Mouse (Mus musculus) C2C12 (cell line): ENCODE results near the gene Plekhm2. TPM values are rescaled to one million over a fixed set of nuclear protein-coding genes. Genes with fewer than 3 reads are reported as not detected.

Experiments
- H3K27me3 ChIP-seq: one replicate; pipeline ENCODE4 v1.6.1; 2011; ENCODE audit not compliant: control insufficient read depth, insufficient read depth, insufficient read length
- H3K36me3 ChIP-seq: one replicate; pipeline ENCODE4 v1.6.1; 2011; ENCODE audit not compliant: control insufficient read depth, insufficient read depth
- H3K4me3 ChIP-seq: one replicate; pipeline ENCODE4 v1.5.1; 2011; ENCODE audit warnings: mild to moderate bottlenecking, control low read depth; ENCODE audit not compliant: poor library complexity, insufficient read depth, severe bottlenecking
- H3K79me2 ChIP-seq: one replicate; pipeline ENCODE4 v1.6.1; 2011; ENCODE audit not compliant: control insufficient read depth, insufficient read depth
- H3K79me3 ChIP-seq: one replicate; pipeline ENCODE4 v1.6.1; 2011; ENCODE audit warnings: low read depth, control low read depth
- H3ac ChIP-seq: one replicate; pipeline ENCODE3; 2011; ENCODE audit warnings: low read depth; ENCODE audit not compliant: control insufficient read depth, insufficient read length
- CEBPB ChIP-seq: IDR thresholded peaks from one replicate; pipeline ENCODE4 v1.6.1; 2011; ENCODE audit warnings: low read depth, mild to moderate bottlenecking, control low read depth, moderate library complexity
- CTCF ChIP-seq: IDR thresholded peaks from one replicate; pipeline ENCODE4 v1.5.1; 2011; ENCODE audit not compliant: control insufficient read depth, insufficient read depth, insufficient read length
- FOSL1 ChIP-seq: IDR thresholded peaks from one replicate; pipeline ENCODE4 v1.8.0; 2011; ENCODE audit warnings: mild to moderate bottlenecking, low read length; ENCODE audit not compliant: poor library complexity, insufficient read depth, severe bottlenecking
- MAX ChIP-seq: IDR thresholded peaks from one replicate; pipeline ENCODE4 v1.6.1; 2011; ENCODE audit warnings: mild to moderate bottlenecking, control low read depth
- MYOD1 ChIP-seq: IDR thresholded peaks from one replicate; pipeline ENCODE4 v1.6.1; 2011; ENCODE audit warnings: low read depth; ENCODE audit not compliant: control insufficient read depth, insufficient read length
- MYOG ChIP-seq: IDR thresholded peaks from one replicate; pipeline ENCODE4 v1.6.1; 2011; ENCODE audit not compliant: control insufficient read depth, insufficient read length; ENCODE audit errors: extremely low read depth
- USF1 ChIP-seq: IDR thresholded peaks from one replicate; pipeline ENCODE4 v1.6.1; 2011; ENCODE audit warnings: low read depth, mild to moderate bottlenecking, control low read depth, moderate library complexity
- polyA plus RNA-seq: library from polyadenylated mRNA; unstranded; fragments of >200 nt; fragmentation: generic; extraction: Trizol; gene quantifications from one replicate; pipeline ENCODE4 v1.2.1, GENCODE M21; 2012; ENCODE audit warnings: missing spikeins

The Plekhm2 gene
- polyA plus RNA-seq, 1 experiment: 13.1 TPM

DNA sequence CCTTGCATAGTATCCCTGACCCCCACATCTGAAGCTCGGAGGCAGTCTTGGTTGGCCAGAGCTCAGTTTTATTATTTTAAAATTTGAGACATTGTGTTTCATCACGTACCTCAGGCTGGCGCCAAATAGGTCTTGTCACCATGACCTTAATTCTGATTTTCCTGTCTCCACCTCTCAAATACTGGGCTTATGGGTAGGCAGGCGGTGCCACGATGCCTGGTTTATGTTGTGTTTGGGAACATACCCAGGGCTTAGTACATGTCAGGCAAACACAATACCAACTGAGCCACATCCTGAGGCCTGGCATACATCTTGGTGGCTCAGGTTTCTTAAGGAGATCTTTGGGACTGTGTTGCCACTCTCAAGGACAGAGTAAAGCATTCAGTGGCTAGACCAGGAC is 42.1 kb downstream of the Plekhm2 start:
- TF ChIP-seq MYOD1: no peak
- Histone ChIP-seq H3K27me3 (no peaks in the 10 kb centered on the region), H3K79me2 (no peaks in the 10 kb centered on the region), H3K36me3 (no peaks in the 10 kb centered on the region), H3K4me3 (no peak overlapping the region), H3K79me3 (no peaks in the 10 kb centered on the region), H3ac (no peak overlapping the region)

DNA sequence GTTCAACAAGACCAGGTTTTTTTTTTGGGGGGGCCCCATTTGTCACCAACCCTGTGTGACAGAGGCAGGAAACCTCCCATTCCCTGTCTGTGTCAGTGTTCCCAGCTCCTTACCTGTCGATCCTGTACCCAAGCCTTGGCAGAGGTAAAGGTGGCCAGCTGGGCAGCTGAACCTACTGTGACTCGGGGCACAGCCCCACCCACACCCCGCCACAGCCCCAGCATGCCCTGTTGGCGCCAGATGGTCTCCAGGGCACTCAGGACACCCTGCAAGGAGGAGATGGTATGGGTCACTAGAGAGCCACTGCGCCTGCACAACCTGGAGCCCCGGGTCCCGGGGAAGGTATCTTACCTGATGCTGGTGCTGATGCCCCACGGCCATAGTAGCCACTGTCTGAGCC is 42.6 kb downstream of the Plekhm2 start:
- no peak for TF ChIP-seq MAX
- no peak for TF ChIP-seq FOSL1
- no peak for TF ChIP-seq MYOG
- TF ChIP-seq MYOD1: no peak
- no peak for TF ChIP-seq USF1
- no peak for TF ChIP-seq CTCF
- TF ChIP-seq CEBPB: no peak
- Histone ChIP-seq H3K36me3 (no peaks in the 10 kb centered on the region), H3K79me3 (no peaks in the 10 kb centered on the region), H3K27me3 (no peaks in the 10 kb centered on the region), H3K4me3 (no peak overlapping the region), H3K79me2 (no peaks in the 10 kb centered on the region), H3ac (no peak overlapping the region)

DNA sequence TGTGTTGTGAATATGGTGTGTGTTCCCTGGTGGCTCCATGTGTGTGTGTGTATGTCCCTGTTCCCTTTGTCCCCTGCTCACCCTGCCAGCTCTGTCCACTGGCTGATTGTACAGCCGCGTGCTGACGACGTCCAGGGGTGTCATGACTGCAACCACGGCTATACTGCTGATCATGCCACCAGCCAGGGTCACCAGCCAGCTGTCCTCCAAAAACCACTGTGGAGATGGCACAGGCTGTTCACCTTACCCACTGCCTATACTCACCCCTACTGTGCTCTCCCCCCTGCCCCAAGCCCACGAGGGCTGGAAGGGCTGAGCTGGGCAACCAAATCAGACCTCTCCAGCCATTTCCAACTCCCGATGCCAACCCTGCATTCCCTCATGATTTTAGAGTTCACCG is 43.4 kb downstream of the Plekhm2 start:
- H3K27me3 ChIP-seq: no peaks in the 10 kb centered on the region

DNA sequence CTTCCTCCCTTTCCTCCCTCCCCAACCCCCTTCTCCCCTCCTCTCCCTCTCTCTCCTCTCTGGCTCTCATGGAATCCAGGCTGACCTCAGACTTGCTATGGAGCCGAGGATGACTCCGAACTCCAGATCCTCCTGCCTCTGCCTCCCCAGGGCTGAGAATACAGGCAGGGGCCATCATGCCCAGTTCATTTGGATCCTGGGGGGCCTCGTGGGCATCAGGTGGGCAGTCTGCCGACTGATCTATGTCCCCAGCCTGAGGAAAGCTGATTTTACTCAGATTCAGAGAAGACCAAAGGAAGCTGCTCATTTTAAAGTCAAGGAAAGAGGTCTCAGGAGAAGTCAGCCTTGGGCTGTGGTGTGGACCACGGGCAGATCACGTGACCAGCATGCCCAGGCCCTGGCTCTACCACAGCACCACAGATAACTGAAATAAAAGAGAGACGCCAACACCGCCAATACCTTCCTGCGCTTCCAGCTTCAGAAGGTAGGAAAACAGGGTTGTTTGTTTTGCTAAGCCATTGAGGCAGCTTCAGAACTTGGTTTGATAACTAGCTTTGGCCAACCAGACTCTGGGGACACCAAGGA is 45.3 kb downstream of the Plekhm2 start:
- H3ac ChIP-seq: no peak overlapping the region
- no peak overlapping the region for H3K4me3 ChIP-seq
- H3K36me3 ChIP-seq: no peaks in the 10 kb centered on the region
- H3K27me3 ChIP-seq: no peaks in the 10 kb centered on the region
- no peak for TF ChIP-seq MYOD1
- peak; percentile 20 for TF ChIP-seq USF1
- TF ChIP-seq CEBPB: no peak
- H3K79me2 ChIP-seq: no peaks in the 10 kb centered on the region
- H3K79me3 ChIP-seq: no peaks in the 10 kb centered on the region

More for the DNA sequence above, 43.4 kb downstream of the Plekhm2 start:
- TF ChIP-seq MYOG (no peak), FOSL1 (no peak), CEBPB (no peak), MYOD1 (no peak), USF1 (no peak), CTCF (no peak), MAX (no peak)
- no peaks in the 10 kb centered on the region for H3K79me2 ChIP-seq
- no peak overlapping the region for H3ac ChIP-seq
- H3K4me3 ChIP-seq: no peak overlapping the region
- H3K36me3 ChIP-seq: no peaks in the 10 kb centered on the region
- no peaks in the 10 kb centered on the region for H3K79me3 ChIP-seq

DNA sequence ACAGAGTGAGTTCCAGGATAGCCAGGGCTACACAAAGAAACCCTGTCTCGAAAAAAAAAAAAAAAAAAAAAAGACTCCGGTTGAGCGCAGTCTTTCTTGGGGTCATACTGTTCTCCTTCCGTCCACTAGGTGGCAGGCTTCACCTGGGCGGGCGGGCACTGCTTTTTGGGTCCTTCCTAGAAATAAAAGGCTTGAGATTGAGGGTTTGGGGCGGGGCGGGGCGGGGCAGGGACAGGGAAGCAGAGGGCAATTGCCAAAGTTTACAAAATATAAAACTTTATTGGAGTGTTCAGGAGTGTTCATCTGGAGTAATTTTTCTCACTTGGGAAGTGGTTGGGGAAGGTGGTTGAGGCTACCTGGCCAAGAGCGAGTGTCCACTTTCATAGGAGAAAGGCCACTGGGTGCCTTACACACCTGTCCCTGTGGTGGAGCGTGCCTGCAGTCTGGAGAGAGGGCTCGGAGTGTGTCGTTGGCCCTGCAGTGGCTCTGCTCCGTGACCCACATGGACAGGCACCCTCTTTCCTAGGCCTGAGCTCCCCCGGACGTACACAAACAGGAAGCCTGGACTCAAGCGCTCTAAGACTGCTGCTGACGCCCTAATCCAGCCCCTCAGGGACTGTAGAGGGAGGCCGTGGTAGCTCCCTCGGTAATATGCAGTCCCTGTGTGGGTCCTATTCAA is 46.0 kb downstream of the Plekhm2 start, which contains the start of gene Tmem82:
Tmem82 (minus strand) TSS at position 69 of the 679 bp plus-strand sequence.
- Histone ChIP-seq H3K4me3 (no peak within 1 kb of the TSS), H3K27me3 (no peaks in the 10 kb centered on the region), H3ac (no peak within 1 kb of the TSS), H3K79me2 (no peaks in the 10 kb centered on the region), H3K79me3 (no peaks in the 10 kb centered on the region), H3K36me3 (no peaks in the 10 kb centered on the region)
- no peak for TF ChIP-seq MAX
- no peak for TF ChIP-seq MYOG
- TF ChIP-seq MYOD1: no peak
- no peak for TF ChIP-seq CEBPB
- no peak for TF ChIP-seq USF1
- no peak for TF ChIP-seq FOSL1
- TF ChIP-seq CTCF: no peak

DNA sequence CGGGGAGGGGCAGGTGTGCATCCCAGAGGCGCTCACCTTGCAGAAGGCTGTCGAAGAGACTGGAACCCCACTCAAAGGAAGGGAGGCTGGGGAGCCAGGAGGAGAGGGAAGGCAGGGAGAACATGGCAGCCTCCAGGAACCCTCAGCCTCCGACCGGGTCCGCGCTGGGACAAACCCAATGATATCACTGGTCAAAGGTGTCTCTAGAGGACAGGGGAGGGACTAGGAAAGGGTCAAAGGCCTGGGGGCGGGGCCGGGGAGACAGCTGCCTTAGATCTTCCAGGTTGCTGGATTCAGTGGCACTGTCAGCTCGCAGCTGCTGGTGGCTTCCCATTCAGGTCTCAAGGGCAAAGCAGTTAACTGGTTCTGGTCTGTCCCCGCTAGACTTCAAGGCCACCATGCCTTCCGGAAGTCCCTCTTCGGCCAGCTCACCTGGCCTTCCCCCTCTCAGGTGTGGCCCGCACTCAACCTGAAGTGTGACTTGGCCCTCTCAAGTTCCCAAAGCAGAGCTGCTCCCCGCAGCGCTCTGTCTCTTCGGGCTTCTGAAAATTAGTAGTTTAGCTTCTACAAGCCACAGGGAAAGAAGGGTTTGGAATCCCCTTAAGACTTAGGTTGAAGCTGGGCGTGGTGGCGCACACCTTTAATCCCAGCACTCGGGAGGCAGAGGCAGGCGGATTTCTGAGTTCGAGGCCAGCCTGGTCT is 46.7 kb downstream of the Plekhm2 start:
- TF ChIP-seq MYOG (no peak), MYOD1 (no peak), CEBPB (no peak), USF1 (no peak), MAX (no peak)
- H3K4me3 ChIP-seq: no peak overlapping the region

More for the DNA sequence above, 46.7 kb downstream of the Plekhm2 start:
- Histone ChIP-seq H3K27me3 (no peaks in the 10 kb centered on the region), H3K79me2 (no peaks in the 10 kb centered on the region), H3K36me3 (no peaks in the 10 kb centered on the region), H3ac (no peak overlapping the region), H3K79me3 (no peaks in the 10 kb centered on the region)
